Mouse (Mus musculus) kidney, embryonic 15.5 days (tissue): Measurements from ENCODE around the gene Ganc. TPM values are rescaled to one million over a fixed set of nuclear protein-coding genes. Genes with fewer than 3 reads are reported as not detected.

Source experiments
- ATAC-seq: fragments of 200-750 bp; cut with Nextera tagmentation; replicated peaks from 2 replicates; pipeline ENCODE4 v1.8.0; 2017; ENCODE audit warnings: moderate TSS enrichment; ENCODE audit not compliant: low FRiP score
- H3K27ac ChIP-seq: fragments of 300-500 bp; sonication (generic); 2 replicates; pipeline ENCODE4 v1.5.1; 2015; ENCODE audit warnings: mild to moderate bottlenecking, inconsistent platforms
- H3K27me3 ChIP-seq: fragments of 300-500 bp; sonication (generic); 2 replicates; pipeline ENCODE4 v1.6.1; 2015; ENCODE audit warnings: inconsistent platforms
- H3K36me3 ChIP-seq: fragments of 300-500 bp; sonication (generic); 2 replicates; pipeline ENCODE4 v1.6.1; 2015; ENCODE audit warnings: inconsistent platforms
- H3K4me1 ChIP-seq: fragments of 300-500 bp; sonication (generic); 2 replicates; pipeline ENCODE4 v1.6.1; 2015; ENCODE audit warnings: inconsistent platforms
- H3K4me2 ChIP-seq: fragments of 300-500 bp; sonication (generic); 2 replicates; pipeline ENCODE4 v1.6.1; 2015; ENCODE audit warnings: moderate library complexity, mild to moderate bottlenecking, inconsistent platforms
- H3K4me3 ChIP-seq: fragments of 300-500 bp; sonication (generic); replicated peaks from 2 replicates; pipeline ENCODE4 v1.5.1; 2015; ENCODE audit warnings: mild to moderate bottlenecking, inconsistent platforms
- H3K9ac ChIP-seq: fragments of 300-500 bp; sonication (generic); 2 replicates; pipeline ENCODE4 v1.6.1; 2015; ENCODE audit warnings: mild to moderate bottlenecking, inconsistent platforms
- H3K9me3 ChIP-seq: fragments of 300-500 bp; sonication (generic); replicated peaks from 2 replicates; pipeline ENCODE4 v1.6.1; 2016; ENCODE audit warnings: inconsistent platforms
- WGBS: fragments of 180-500 bp; shearing (Covaris S2); methylation state at CpG from one replicate; pipeline ENCODE4 v1.1.7; 2015; ENCODE audit warnings: mixed read lengths; 5-methylcytosine and 5-hydroxymethylcytosine counted together
- polyA plus RNA-seq: library from polyadenylated mRNA; unstranded; fragments of >200 nt; fragmentation: Nextera tagmentation; extraction: Ambion mirVana; gene quantifications from 2 replicates; pipeline ENCODE4 v1.2.1, GENCODE M21; 2015

Gene Ganc
- 10.7 and 10.8 TPM in 2 replicates for polyA plus RNA-seq

GRCm38 (mm10) chr2:120403653-120403985, at the start of gene Ganc:
Ganc (plus strand) TSS chr2:120403896.
- Histone ChIP-seq H3K27ac (peak within 1 kb of the TSS; percentile 100), H3K4me3 (peak within 1 kb of the TSS; percentile 89), H3K9ac (peak within 1 kb of the TSS; percentile 73), H3K4me1 (peaks cover 17% of the 10 kb centered on the region), H3K36me3 (peaks cover 7% of the 10 kb centered on the region), H3K9me3 (no peaks in the 10 kb centered on the region), H3K27me3 (no peaks in the 10 kb centered on the region), H3K4me2 (peak within 1 kb of the TSS; percentile 80)
- peak; percentile 78 for ATAC-seq
- WGBS = under 1% methylated on average over 17 of the region's 17 CpGs

- peaks cover 77% of the 10 kb centered on the region for H3K36me3 ChIP-seq
- no peak overlapping the region for H3K9ac ChIP-seq
- H3K4me1 ChIP-seq = no peaks in the 10 kb centered on the region
- ATAC-seq = no peak
- no peak overlapping the region for H3K4me2 ChIP-seq
- H3K4me3 ChIP-seq = no peak overlapping the region
- WGBS = 82% methylated on average over 1 of the region's 1 CpGs
- H3K27ac ChIP-seq = no peak overlapping the region
- no peaks in the 10 kb centered on the region for H3K9me3 ChIP-seq
- no peaks in the 10 kb centered on the region for H3K27me3 ChIP-seq
These were observed 43.3 kb upstream of the Ganc start for GRCm38 (mm10) chr2:120360425-120360824.

GRCm38 (mm10) chr2:120366501-120366900, 37.2 kb upstream of the Ganc start:
- H3K36me3 ChIP-seq = peaks cover 79% of the 10 kb centered on the region
- H3K27ac ChIP-seq = no peak overlapping the region
- 50% methylated on average over 3 of the region's 3 CpGs for WGBS
- H3K4me3 ChIP-seq = no peak overlapping the region
- no peak for ATAC-seq
- H3K9ac ChIP-seq = no peak overlapping the region
- no peaks in the 10 kb centered on the region for H3K9me3 ChIP-seq
- no peak overlapping the region for H3K4me2 ChIP-seq
- H3K27me3 ChIP-seq = no peaks in the 10 kb centered on the region
- H3K4me1 ChIP-seq = no peaks in the 10 kb centered on the region

- Histone ChIP-seq H3K4me2 (no peak overlapping the region), H3K27me3 (no peaks in the 10 kb centered on the region), H3K36me3 (peaks cover 78% of the 10 kb centered on the region), H3K9me3 (no peaks in the 10 kb centered on the region), H3K27ac (no peak overlapping the region), H3K4me1 (no peaks in the 10 kb centered on the region), H3K9ac (no peak overlapping the region), H3K4me3 (no peak overlapping the region)
- ATAC-seq = no peak
- WGBS = 93% methylated on average over 4 of the region's 4 CpGs
These were observed 36.1 kb upstream of the Ganc start for GRCm38 (mm10) chr2:120367416-120368207.

GRCm38 (mm10) chr2:120373858-120374257, 29.8 kb upstream of the Ganc start:
- Histone ChIP-seq H3K36me3 (peaks cover 84% of the 10 kb centered on the region), H3K27me3 (no peaks in the 10 kb centered on the region), H3K9me3 (no peaks in the 10 kb centered on the region), H3K9ac (no peak overlapping the region), H3K27ac (no peak overlapping the region), H3K4me2 (no peak overlapping the region), H3K4me1 (no peaks in the 10 kb centered on the region), H3K4me3 (no peak overlapping the region)
- no peak for ATAC-seq
- WGBS = 93% methylated on average over 4 of the region's 4 CpGs

- peaks cover 79% of the 10 kb centered on the region for H3K36me3 ChIP-seq
- ATAC-seq = no peak
- WGBS = 86% methylated on average over 1 of the region's 1 CpGs
These were observed 17.4 kb upstream of the Ganc start for GRCm38 (mm10) chr2:120386264-120386663.

GRCm38 (mm10) chr2:120387291-120387690, 16.4 kb upstream of the Ganc start:
- Histone ChIP-seq H3K4me2 (no peak overlapping the region), H3K9me3 (no peaks in the 10 kb centered on the region), H3K4me1 (no peaks in the 10 kb centered on the region), H3K27ac (no peak overlapping the region), H3K9ac (no peak overlapping the region), H3K27me3 (no peaks in the 10 kb centered on the region), H3K36me3 (peaks cover 70% of the 10 kb centered on the region), H3K4me3 (no peak overlapping the region)
- no peak for ATAC-seq
- WGBS = 94% methylated on average over 1 of the region's 1 CpGs

More at GRCm38 (mm10) chr2:120386264-120386663, 17.4 kb upstream of the Ganc start:
- Histone ChIP-seq H3K4me1 (no peaks in the 10 kb centered on the region), H3K9me3 (no peaks in the 10 kb centered on the region), H3K4me2 (no peak overlapping the region), H3K27ac (no peak overlapping the region), H3K9ac (no peak overlapping the region), H3K4me3 (no peak overlapping the region), H3K27me3 (no peaks in the 10 kb centered on the region)

- H3K36me3 ChIP-seq = peaks cover 72% of the 10 kb centered on the region
- ATAC-seq = no peak
- no peaks in the 10 kb centered on the region for H3K4me1 ChIP-seq
These were observed 14.3 kb upstream of the Ganc start for GRCm38 (mm10) chr2:120389376-120389775.

GRCm38 (mm10) chr2:120390934-120391333, 12.8 kb upstream of the Ganc start:
- Histone ChIP-seq H3K27ac (no peak overlapping the region), H3K36me3 (peaks cover 76% of the 10 kb centered on the region), H3K4me3 (no peak overlapping the region)

More at GRCm38 (mm10) chr2:120389376-120389775, 14.3 kb upstream of the Ganc start:
- H3K27ac ChIP-seq = no peak overlapping the region
- H3K9ac ChIP-seq = no peak overlapping the region
- no peak overlapping the region for H3K4me2 ChIP-seq
- 91% methylated on average over 3 of the region's 3 CpGs for WGBS
- no peaks in the 10 kb centered on the region for H3K27me3 ChIP-seq
- H3K4me3 ChIP-seq = no peak overlapping the region
- no peaks in the 10 kb centered on the region for H3K9me3 ChIP-seq

GRCm38 (mm10) chr2:120392406-120392805, 11.3 kb upstream of the Ganc start:
- no peak overlapping the region for H3K4me3 ChIP-seq
- H3K27ac ChIP-seq = no peak overlapping the region
- H3K9ac ChIP-seq = no peak overlapping the region
- ATAC-seq = no peak
- H3K4me2 ChIP-seq = no peak overlapping the region
- H3K36me3 ChIP-seq = peaks cover 78% of the 10 kb centered on the region
- no peaks in the 10 kb centered on the region for H3K27me3 ChIP-seq
- no peaks in the 10 kb centered on the region for H3K9me3 ChIP-seq
- no peaks in the 10 kb centered on the region for H3K4me1 ChIP-seq

More at GRCm38 (mm10) chr2:120390934-120391333, 12.8 kb upstream of the Ganc start:
- no peaks in the 10 kb centered on the region for H3K27me3 ChIP-seq
- no peak for ATAC-seq
- H3K9me3 ChIP-seq = no peaks in the 10 kb centered on the region
- 100% methylated on average over 1 of the region's 1 CpGs for WGBS
- no peak overlapping the region for H3K9ac ChIP-seq
- H3K4me2 ChIP-seq = no peak overlapping the region
- H3K4me1 ChIP-seq = no peaks in the 10 kb centered on the region

- H3K27ac ChIP-seq = no peak overlapping the region
- no peaks in the 10 kb centered on the region for H3K9me3 ChIP-seq
- H3K27me3 ChIP-seq = no peaks in the 10 kb centered on the region
- WGBS = 89% methylated on average over 1 of the region's 1 CpGs
- H3K9ac ChIP-seq = no peak overlapping the region
- H3K4me3 ChIP-seq = no peak overlapping the region
- H3K36me3 ChIP-seq = peaks cover 56% of the 10 kb centered on the region
- H3K4me1 ChIP-seq = peaks cover 10% of the 10 kb centered on the region
- no peak for ATAC-seq
- H3K4me2 ChIP-seq = no peak overlapping the region
These were observed 5.7 kb upstream of the Ganc start for GRCm38 (mm10) chr2:120397951-120398350.

- H3K9ac ChIP-seq = no peak overlapping the region
- peaks cover 17% of the 10 kb centered on the region for H3K4me1 ChIP-seq
- WGBS = 26% methylated on average over 3 of the region's 3 CpGs
- H3K9me3 ChIP-seq = no peaks in the 10 kb centered on the region
- ATAC-seq = no peak
- peak overlapping the region; percentile 80 for H3K4me2 ChIP-seq
- peaks cover 14% of the 10 kb centered on the region for H3K36me3 ChIP-seq
- H3K4me3 ChIP-seq = peak overlapping the region; percentile 89
- H3K27me3 ChIP-seq = no peaks in the 10 kb centered on the region
- no peak overlapping the region for H3K27ac ChIP-seq
These were observed 883 bp upstream of the Ganc start for GRCm38 (mm10) chr2:120402813-120403212.
